Mouse (Mus musculus) small intestine, adult 2 months (tissue): Measurements from ENCODE around the gene Syne1.

Source experiments
- CTCF ChIP-seq: fragments of 200-500 bp; IDR thresholded peaks from 2 replicates; pipeline ENCODE4 v1.5.1; 2012; ENCODE audit warnings: low read depth, mild to moderate bottlenecking, control low read depth, inconsistent platforms, low read length, moderate library complexity, mixed read lengths; ENCODE audit not compliant: insufficient replicate concordance, insufficient read length; ENCODE audit errors: extremely low read depth
- POLR2A ChIP-seq: fragments of 200-500 bp; IDR thresholded peaks from 2 replicates; pipeline ENCODE4 v1.6.1; 2012; ENCODE audit warnings: low read depth, mild to moderate bottlenecking, control low read depth, inconsistent platforms, low read length, moderate library complexity

DNA sequence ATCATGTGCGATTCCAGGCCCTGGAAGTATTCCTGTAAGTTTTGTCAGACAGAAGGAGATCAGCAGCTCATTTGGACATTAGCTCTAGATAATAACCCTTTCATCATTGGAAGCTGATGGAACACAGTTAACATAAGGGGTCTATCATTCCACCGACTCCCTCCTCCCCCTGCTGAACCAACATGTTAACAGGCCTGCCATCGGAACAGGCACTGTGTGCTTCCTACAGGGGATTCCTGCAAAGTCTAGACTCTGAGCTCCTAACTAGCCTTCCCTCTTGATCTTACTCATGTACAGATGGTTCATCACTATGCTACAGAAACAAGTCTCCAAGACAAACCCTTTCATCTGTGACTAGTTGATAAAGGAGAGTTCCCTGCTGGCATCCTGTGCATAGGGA, 419.2 kb downstream of the Syne1 start:
- TF ChIP-seq CTCF (no peak), POLR2A (no peak)
